Mouse (Mus musculus): ENCODE measurements around the gene Lsp1.
A peak's percentile ranks its signal among the peaks of the same experiment; 100 is the strongest.

Gene Lsp1

DNA sequence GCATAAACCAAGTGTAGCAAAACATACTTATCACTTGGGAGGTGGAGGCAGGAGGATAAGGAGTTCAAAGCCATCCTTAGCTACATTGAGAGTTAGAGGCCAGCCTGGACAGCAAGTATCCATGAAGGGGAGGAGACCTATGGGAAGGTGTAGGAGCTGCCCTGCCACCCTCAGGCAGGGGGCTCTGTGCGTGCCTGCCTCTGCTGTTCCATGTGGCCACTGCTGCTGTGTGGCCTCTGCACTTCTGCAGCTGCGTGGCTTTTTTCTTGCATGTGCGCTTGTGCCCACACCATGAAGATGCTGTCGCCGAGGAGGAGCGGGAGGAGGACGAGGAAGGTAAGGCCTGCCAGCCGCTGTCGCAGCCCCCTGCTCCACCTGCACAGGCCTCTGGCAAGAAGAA, 46.8 kb downstream of the Lsp1 start:
- DNase-seq, result no peak

DNA sequence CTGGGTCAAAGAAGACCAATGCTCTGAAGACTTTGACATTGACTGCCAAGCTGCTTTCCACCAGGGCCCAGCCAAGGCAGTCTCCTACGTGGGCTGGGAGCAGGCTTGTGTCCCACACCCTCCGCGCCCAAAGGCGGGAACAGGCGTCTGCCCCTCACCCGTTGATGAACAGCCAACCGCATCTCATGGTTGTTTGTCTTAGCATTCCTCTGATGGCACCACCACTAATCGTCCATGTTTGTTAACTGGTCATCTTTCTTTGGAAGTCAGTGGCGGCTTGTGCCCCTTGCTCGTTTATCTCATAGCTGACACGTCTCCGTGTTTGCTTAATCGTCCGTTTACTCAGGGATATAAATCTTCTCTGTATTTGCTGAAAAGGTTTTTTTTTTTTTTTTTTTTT, 48.9 kb downstream of the Lsp1 start:
- DNase-seq, result no peak

DNA sequence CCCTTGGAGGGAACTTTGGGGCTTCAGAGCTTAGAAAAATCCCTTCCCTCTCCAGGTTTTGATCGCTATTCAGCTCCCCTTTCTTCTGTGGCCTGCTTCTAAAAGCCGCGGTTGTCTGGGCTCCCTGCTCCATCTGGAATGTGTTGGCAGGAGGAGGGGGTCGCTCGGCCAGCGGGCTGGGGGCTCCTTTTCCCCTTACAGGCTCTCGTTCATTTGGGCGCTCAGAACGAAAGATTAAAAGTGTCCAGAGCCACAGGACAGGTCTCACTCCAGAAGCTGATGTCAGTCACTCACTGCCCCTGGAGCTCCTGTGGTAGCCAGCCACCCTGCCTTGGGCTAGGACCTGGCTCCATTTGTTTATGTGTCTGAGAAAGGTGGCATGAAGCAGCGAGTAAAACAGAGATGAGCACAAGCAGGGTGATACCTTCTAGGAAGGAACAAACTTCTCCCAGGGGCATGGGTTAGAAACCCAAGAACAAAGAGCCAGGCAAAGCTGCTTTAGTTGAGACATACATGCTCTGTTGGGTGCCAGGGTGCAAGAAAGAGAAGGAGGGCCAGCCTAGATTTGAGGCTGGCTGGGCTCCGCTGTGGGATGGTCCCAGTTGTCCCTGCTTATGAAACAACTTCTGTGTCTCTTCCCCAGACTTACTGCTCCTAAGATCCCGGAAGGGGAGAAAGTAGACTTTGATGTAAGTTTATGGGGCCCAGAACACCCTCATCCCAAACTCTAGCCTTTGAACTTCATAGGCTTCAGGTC, 49.6 kb downstream of the Lsp1 start:
- no peak for DNase-seq

DNA sequence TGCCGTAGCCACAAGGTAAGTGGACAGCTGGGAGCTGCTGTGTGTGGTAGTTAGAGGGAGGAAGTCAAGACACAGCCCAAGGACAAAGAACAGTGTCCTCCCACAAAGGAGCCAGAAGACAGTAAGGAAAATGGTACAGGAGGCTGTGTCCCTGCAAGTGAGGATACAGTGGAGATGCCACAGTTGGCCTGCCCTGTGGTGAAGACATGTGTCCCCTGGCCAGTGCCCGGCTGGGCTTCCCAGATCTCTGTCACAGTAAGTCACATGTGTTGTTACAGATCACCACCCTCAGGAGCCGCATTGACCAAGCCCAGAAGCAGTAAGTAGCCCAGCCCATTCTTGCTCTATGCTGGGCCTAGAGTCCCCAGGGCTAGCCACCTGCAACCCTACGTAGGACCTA, 53.4 kb downstream of the Lsp1 start:
- no peak for DNase-seq

DNA sequence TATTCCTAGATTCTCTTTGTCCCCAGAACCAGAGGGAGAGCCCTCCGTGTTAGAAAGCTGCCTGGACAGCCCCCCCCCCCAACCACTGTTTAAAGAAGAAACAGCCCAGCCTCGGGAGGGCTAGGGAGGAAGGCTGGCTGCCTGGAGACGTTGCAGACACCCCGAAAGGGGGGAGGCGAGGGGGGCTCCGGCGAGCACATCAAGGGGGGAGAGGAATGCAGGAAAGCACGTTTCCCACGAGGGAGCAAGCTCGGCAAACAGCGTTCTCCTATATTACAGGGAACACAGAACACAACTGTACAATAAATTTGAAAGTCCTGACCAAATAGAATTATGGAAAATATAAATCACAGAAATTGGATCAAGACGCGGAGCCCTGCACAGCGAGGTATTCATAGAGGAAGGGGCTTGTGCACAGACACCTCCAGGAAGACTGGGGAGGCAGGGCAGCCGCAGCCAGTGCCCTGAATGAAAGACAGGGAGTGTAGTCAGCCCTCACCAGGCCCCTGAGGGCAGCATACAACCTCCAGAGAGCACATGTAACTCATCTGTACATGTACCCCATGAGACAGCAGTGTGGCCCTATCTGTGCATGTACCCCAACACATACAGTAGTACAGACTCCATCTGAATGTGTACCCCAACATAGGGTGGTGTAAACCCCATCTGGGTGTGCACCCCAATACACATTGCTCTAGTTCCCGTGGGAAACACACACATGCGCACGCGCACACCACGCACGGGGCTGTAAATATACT, 55.8 kb downstream of the Lsp1 start:
- DNase-seq, result no peak

GRCm38 (mm10) chr7:142517531-142517930, 56.9 kb downstream of the Lsp1 start:
- no peak for DNase-seq

- no peak for DNase-seq
Measured at GRCm38 (mm10) chr7:142520331-142520730, 59.7 kb downstream of the Lsp1 start.

GRCm38 (mm10) chr7:142522352-142522751, 61.7 kb downstream of the Lsp1 start:
- no peak for DNase-seq

- DNase-seq, result no peak
Measured at GRCm38 (mm10) chr7:142523200-142523990, 62.8 kb downstream of the Lsp1 start.

- DNase-seq, result no peak
Measured at GRCm38 (mm10) chr7:142525342-142526178, 65.0 kb downstream of the Lsp1 start.

DNA sequence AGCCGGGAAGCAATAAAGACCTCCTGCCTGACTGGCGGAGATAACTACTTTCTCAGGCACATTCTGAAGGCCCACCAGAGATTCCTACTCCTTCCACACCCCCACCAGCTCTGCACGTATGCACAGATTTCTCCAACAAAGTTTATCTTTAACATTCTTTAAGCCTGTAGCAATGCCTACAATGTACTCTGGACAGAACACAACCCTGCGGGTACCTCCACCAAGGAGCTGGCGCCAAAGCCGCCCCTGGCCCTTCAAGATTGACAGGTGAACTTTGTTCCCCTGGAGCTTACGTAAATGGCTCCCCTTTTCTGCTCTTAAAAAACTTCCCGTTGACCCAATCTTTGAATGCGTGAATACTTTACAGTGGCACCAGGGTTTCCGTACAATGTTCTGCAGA, 68.7 kb downstream of the Lsp1 start:
- no peak for DNase-seq

DNA sequence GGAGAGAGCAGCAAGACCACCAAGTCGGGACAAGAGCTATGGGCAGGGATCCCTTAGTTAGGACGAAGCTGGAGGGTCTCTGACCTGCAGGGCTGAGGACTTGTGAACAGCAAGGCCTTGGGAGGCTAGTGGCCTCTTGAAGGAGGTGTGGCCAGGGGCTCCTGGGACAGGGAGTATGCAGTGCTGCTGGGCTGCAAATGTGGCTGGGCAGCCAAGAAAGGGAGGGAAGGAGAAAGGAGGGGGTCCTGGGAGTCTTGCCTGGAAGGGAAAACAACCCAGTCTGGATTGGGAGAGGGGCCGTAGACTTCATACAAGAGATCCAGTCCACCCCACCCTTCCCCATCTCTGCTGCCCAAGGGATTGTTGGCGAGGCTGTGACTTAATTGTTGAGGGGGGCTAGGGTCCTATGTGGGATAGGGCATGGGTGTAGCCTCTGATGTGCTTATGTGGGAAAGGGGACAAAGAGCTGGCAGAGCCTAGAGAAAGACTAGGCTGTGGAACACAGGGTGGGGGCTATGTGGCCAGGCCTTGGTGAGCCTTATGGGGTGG, 71.4 kb downstream of the Lsp1 start:
- DNase-seq, result no peak

DNA sequence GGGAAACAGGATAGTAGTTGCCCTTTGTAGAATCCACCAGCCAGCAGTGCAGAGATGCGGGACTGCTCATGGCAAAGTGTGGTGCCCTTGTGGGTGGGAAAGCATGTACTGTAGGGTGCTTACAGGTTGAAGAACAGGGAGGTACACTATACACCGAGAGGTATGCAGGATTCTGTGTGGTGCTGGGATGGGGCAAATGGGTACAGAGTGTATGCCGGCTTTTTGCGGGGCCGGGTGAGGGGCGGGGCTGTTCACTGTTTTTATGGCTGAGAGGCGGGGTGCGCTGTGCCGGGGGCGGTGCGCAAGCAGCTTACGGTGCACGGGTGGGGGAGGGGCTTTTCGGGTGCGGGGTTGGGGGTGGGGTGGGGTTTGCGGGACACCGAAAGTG, 72.1 kb downstream of the Lsp1 start, which contains the start of gene Mrpl23:
Gene Mrpl23, plus strand, starts transcription at position 16 of the 388 bp plus-strand sequence.
- DNase-seq, result no peak

DNA sequence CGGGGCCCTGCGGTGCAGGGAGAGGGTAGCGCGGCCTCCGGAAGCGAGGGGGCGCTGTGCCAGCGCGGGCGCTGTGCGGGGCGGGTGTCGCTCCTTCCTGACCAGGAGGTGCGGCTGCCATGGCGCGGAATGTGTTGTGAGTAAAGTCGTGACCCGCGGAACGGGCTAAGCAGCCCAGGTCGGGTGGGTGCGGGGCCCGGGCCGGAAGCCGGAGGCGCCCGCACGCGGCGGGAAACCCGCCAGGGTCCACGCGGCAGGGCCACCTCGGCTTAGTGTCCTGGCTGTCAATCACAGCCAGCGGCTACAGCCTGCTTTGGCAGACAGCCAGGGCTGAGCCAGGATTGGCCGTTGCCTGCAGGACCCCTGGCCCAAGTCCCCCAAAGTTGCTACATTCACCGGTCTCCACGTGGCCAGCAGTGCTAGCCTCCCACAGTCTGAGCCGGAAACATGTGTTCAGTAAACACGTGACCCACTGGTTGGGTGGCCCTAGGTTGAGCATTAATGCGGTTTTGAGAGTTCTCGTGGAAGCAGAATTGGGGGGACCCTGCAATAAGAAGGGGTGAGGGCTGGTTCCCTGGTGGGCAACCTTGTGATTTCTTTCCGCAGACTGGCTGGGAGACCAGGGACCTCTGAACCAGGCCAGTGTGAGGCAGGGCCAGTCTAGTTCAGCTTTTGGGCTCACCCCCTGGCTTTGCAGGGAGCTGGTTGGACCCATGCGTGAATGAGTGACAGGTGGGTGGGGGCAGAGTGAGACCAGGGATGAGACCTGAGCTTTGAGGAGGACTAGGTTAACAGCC, 72.6 kb downstream of the Lsp1 start:
- peak; percentile 82 to 85 for DNase-seq

DNA sequence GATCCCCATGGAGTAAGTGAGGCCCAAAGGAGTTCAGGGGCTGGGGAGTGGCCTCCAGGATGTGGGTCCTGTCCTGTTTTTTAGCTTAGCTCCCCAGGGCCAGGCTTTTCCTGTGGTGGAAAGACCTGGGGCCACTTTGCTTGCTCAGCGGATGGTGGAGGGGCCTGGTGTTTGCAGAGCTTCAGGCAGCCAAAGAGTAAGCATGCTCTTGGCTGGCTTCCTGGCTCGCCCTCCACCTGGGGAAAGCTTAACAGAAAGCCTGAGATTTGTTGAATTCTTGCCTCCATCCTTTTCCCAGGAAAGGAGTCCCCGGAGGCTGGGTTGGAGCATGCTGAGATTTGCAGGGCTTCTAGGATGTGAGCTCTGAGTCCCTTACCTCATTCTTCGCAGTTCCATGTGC, 74.5 kb downstream of the Lsp1 start:
- DNase-seq, result no peak

GRCm38 (mm10) chr7:142535832-142536231, 75.2 kb downstream of the Lsp1 start:
- no peak for DNase-seq

DNA sequence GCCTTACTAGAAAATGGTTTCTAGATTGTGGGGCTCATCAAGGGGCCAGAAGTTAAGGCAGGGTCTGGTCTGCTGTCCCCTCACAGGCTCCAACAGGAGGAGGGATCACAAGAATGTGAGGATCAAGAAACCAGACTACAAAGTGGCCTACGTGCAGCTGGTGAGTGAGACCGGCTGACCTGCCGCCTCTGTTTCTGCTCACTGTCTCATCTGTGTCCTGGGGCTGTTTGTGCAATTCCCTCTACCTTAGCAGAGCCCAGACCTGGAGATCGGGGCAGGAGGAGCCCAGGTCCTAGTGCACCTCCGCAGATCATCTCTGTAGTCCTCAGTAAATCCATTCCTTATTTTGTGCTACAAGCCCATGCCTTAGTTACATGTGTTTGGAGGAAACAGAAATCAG, 76.6 kb downstream of the Lsp1 start:
- no peak for DNase-seq

- peak; percentile 63 to 69 for DNase-seq
Measured at GRCm38 (mm10) chr7:142537879-142538278, 77.3 kb downstream of the Lsp1 start.

DNA sequence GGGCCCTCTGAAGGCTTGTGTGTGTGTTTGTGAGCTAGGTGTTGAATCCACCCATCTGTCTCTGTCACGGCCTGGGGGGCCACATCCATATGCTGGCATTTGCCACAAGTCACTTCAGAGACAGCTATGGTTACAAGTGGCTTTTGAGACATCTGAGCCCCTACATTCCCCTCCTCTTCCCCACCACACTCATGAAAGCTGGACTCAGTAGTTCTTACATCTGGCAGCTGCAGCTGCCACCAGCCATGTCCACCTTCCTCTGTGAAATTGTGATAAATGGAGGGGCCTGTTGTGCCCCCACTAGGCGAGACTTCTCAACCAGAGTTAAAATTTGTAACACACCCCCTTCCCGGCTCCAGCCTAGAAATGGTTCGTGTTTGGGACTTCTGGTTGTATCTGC, 77.7 kb downstream of the Lsp1 start:
- no peak for DNase-seq

GRCm38 (mm10) chr7:142538766-142539165, 78.2 kb downstream of the Lsp1 start:
- no peak for DNase-seq

GRCm38 (mm10) chr7:142539828-142540227, 79.2 kb downstream of the Lsp1 start:
- no peak for DNase-seq

Measured in thymus, postnatal 36 days (tissue).